Mouse (Mus musculus) frontal cortex, postnatal 14 days (tissue): ENCODE data around the gene Nup93.

Experiments
- DNase-seq, 2 experiments: peaks; one replicate each; pipeline ENCODE4 v3.0.0; 2022; ENCODE audit warnings: low spot score in 2 of 2

Nup93 gene

DNA sequence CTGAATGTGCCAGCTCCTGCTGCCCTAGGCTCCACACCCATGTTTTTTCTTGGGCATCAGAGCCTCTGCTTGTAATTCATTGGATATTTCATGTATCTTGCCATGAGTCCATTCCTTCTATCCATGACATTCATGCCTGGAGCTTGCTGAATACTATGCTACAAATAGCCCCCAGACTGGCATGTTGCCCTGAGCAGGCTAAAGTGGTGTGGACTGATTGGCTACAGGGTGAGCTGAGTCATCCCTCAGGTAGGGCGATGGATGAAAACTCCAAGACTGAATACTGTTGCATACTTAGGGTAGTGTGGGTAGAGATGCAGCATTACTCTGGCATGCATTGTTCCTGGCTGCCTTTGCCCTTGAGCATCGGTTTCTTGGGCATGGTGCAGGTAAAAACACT lies 102.9 kb downstream of the Nup93 start:
- no peak for DNase-seq

DNA sequence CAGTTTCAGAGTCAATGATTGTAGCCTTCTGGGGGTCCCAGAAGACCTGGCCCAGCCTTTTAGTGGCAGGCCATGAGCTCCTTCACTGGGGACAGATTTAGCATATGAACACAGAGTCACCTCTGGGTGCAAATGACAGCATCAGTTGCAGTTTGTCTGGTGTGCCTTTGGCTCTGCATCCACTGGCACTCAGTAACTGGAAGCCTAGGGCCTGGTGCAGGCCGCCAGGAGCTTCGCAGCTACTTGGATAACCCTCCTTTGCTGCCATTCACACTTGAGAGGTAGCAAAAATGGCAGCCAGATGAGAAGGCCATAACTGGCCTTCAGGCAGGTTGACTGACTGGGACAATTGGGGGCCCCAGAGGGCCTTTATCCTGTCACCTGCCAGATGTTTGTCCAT lies 103.3 kb downstream of the Nup93 start:
- no peak for DNase-seq

DNA sequence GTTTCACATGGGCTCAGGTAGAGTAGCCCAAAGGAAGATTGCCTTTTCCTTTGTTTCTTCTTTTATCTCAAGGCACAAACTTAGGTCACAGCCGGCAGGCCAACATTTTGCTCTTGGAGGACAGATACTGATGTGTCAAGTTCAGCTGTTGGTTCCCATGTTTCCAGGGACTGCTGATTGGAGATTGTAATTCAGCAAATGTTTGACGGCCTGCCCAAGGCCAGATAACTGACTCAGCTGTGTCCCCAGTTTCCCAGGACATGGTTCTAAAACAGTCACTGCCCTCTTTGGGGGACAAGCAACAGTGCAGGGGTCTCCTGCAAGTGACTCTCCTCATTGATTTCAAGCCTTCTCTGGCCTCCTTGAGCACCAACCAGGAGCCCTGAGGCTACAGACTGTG lies 105.7 kb downstream of the Nup93 start:
- DNase-seq = no peak

DNA sequence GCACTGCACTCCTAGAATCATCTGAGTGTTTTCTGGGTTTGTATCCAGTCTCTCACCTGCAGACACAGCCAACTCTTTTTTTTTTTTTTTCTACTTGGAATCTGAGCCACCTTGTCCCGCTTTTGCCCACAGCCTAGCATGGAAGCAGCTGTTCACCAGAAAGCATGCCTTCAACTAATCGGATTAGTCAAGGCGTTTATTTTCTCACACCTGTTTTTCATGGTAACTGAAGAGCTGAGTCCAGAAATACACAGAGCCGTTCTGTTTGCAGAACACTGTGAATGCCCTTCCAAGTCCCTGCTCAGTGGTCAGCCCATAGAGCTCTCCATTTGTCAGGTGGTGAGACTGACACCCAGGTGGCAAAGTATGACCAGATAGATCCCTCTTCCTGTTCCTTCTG lies 107.7 kb downstream of the Nup93 start:
- no peak for DNase-seq

DNA sequence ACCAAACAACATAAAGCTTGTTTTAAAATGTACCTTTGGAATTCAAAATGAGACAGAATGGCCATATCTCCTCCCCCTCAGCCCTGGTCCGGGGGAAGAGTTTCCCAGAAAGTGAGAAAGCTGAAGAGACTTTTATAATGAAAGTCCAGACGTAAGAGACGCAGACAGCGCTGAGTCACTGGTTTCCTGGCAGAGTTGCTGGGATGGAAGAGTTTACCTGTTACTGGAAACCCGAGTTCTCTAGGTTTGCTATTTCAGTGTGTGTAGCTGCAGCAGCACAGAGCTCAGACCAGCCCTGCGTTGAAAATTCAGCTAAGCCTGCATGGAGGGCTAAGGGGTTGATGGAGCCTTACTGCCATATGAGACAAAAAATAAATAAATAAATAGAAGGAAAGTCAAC lies 108.7 kb downstream of the Nup93 start:
- no peak for DNase-seq

DNA sequence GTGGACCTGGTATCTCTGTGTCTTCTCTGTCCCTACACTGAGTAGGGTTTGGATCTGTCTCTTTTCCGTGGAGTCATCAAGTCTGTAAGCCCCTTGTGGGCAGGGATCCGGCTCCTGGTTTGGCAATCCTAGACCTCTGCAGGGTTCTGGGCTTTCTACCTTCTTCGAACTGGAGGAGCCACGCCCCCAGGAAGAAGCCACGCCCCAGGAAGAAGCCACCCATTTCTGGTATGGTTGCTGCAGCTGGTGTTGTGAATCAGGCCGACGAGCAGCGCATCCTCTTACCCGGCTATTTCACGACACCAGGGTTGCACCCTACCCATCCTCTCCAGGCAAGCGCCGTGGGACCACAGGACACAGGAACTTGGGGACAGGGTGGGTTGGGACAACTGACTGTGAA lies 109.7 kb downstream of the Nup93 start:
- no peak for DNase-seq

DNA sequence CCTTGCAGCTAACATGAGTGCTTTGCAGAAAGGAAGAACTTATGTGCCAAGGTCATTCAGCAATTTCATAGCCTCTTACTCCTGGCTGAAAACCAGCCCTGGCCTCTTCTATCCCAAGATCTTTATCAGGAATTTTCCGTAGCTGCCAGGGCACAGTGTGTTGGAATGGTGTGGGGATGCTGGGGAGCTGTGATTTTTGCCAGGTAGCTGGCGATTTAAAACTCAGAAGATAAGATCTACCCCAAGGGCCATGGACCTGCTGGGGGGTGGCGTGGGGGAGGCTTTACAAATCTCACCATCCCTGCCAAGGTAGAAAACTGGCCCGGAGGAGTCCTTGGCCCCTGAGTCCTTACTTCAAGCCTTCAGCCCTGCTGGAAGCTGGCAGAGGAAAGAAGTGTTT lies 111.7 kb downstream of the Nup93 start:
- DNase-seq = no peak

DNA sequence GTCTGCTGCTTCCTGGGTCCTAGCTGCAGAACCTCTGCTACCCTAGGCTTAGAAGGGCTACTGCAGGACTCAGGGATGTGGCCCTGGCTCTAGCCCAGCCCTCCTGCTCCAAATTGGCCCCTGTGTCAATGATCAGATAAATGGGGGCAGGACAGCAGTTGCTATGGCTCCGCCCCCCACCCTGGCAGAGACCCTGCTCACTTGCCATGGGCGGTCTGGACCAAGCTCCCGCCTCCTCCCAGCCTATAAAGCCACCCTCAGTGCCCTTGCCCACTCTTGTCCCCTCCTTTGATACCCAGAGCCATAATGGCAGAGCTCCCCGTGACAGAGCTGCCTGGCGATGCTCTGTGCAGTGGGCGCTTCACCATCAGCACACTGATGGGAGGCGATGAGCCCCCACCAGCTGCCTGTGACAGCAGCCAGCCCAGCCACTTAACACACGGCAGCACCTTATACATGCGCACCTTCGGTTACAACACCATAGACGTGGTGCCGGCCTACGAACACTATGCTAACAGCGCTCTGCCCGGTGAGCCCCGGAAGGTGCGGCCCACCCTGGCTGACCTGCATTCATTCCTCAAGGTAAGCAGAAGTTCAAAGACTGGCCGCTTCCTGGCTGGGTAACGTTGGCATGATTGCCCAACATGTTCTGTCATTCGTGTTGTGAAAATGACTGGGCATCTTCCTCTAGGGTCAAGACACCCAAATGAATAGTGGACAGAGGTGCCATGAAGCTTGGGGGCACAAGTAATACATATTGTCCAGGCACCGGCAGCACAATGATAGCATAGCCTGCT lies 114.8 kb downstream of the Nup93 start, which contains the start of gene Slc12a3:
Gene Slc12a3, plus strand, starts transcription at position 270 of the 797 bp plus-strand sequence.
- no peak for DNase-seq

DNA sequence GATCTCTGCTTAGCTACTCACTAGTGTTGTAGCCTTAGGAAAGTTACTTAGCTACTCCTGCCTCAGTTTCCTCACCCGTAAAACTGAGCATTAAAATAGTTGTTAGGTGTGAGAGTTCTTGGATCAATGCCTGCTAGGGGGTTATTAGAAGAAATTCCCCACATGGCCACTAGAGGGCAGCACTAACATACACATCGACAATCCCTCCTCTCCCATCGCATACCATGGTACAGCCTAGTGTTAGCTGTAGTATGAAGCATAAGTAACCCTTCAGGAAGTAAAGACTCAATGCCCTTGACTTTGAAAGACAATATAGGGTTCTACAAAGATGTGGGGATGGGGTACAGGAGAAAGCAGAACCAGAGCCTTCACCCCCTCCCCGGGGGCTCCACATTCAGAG lies 116.4 kb downstream of the Nup93 start:
- DNase-seq = peak in 1 of 2 experiments; percentile 50

DNA sequence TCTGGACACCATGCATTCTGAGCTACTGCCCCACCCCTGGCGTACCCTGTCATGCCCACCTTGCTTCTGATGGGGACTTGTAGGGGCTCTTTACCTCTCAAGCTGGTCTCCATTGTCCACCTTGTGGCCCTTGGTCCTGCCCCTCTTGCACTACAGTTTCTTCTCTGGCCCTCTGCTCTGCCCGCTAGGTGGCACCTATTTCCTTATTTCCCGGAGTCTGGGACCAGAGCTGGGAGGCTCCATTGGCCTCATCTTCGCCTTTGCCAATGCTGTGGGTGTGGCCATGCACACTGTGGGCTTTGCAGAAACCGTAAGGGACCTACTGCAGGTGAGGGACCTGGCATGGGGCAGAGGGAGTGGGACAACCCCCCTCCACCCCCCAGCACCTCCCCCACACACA lies 119.0 kb downstream of the Nup93 start:
- DNase-seq = no peak

DNA sequence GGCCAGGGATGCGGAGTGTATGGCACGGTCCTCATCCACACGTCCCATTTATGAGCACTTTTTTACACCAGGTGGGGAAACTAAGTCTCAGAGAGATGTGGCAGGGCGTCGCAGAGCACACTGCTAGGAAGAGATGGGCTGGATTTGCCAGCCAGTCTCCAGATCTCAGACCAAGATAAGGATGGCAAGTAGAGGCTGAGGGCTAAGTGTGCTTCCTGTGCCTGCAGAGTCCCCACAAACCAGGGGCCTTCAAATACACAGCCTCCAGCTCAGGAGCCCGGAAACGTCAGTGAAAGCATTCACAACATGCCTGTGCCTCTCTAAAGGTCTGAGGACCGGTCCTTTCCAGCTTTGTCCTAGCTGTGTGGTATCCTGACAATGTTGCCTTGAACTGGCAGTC lies 123.2 kb downstream of the Nup93 start:
- DNase-seq = no peak

DNA sequence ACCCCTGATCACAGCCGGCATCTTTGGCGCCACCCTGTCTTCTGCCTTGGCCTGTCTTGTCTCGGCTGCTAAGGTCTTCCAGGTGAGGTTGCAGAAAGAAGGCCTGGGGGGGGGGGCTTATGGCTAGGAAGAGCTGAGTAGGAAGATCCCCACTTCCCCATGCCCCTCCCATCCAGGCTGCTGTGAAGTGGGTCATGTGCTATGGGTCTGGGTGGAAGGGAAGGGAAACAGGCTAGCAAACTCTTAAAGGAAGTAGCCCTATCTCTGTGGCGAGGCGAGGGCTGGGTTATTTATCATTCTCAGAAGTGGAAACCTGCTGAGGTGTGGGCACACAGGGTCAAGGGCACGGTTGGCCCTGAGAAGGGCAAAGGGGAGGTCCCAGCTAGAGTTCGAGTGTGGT lies 126.4 kb downstream of the Nup93 start:
- no peak for DNase-seq

DNA sequence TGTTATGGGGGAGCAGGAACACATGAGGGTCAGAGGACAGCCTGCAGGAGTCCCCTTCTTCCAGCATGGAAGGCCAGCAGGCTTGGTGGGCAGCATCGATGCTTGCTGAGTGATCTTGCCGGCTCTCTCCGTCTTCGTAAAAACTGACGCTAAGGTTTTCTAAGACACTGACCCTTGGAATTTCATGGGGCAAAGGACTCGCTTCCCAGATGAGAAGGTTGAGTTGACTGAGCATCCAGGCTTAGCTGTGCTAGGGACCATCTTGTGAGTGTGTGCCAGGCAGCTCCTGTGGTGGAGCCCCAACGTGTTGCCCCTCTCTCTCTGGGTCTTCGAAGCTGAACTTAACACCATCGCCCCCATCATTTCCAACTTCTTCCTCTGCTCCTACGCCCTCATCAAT lies 128.3 kb downstream of the Nup93 start:
- DNase-seq = no peak

DNA sequence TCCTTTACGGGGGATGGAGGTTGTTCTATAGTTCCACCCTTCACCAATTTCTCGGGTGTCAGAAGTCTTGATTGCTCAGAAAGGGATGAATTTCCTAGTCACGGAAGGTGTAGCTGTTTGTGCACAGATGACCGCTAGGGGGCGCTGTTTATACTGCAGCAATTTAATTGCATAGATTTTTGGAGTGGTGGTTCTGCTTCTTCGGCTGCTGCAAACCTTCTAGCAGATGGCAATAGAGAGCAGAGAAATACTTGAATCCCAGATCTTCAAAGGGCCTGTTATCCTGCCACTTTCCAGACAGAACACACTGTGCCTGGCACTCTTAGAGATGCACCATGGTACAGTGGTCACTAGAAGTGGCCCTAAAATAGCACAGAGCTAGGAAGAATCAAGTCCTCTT lies 128.9 kb downstream of the Nup93 start:
- peak; percentile 64 to 76 for DNase-seq

DNA sequence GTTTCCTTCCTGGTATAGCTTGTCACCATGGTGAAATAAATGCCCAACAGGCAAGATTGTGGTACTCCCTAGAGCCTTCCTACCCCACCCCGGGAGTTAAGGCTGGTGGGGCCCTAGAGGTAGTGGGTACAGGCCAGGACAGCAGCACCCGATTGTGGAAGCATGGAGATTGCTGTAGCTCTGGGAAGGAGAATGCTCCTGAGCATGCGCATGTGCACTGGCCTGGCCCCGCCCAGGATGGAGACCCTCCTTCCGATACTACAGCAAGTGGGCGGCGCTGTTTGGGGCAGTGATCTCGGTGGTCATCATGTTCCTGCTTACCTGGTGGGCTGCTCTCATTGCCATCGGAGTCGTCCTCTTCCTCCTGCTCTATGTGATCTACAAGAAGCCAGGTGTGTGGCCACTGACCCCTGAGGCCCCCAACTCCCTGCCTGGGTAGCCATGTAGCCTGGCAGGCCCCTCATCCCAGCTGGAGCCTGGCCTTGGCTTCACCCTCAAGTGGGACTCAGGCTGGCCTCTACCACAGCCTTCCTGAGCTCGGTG lies 129.5 kb downstream of the Nup93 start:
- no peak for DNase-seq

DNA sequence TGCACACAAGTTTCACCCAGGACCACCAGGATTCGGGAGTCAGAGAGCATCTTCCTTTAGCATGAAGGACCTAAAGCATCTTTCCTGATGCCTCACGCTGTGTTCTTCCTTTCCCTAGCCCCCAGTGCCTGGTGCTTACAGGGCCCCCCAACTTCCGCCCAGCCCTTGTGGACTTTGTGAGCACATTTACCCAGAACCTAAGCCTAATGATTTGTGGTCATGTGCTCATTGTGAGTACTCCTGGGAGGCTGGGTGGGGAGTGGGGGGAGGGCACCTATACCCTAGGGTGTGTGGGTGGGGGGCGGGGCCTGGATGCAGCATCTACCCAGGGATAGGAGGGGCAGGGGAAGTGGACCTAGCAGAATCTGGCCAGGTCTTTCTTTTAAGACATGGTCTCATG lies 131.3 kb downstream of the Nup93 start:
- no peak for DNase-seq

DNA sequence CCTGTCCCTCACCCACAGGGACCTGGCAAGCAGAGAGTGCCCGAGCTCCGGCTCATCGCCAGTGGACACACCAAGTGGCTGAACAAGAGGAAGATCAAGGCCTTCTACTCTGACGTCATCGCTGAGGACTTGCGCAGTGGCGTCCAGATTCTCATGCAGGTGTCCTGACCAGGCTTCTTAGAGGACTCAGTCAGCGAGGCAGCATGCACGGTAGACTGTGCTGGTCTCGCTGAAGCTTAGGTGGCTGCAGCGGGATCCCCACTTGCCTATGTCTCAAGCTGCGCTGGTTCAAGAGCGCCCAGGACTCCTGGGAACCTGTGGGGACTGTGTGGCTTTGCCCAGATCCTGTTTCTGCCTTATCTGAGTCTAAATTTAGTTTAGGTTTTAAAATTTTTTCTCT lies 131.9 kb downstream of the Nup93 start:
- no peak for DNase-seq

DNA sequence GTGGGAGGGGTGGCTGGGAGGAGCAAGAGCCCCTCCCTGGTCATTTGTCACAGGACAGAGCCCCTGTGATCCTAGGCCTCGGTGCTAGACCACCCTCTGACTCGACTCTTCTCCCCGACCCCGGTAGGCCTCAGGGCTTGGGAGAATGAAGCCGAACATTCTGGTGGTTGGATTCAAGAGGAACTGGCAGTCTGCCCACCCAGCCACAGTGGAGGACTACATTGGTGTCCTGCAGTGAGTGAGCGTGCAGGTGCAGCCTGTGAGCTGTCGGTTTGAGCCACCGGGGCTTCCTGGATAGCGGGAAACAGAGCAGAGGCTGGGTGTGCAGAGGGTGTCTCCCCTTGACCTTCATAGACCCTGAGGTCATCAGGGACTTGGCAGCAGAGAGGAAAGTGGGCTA lies 134.1 kb downstream of the Nup93 start:
- DNase-seq = no peak

DNA sequence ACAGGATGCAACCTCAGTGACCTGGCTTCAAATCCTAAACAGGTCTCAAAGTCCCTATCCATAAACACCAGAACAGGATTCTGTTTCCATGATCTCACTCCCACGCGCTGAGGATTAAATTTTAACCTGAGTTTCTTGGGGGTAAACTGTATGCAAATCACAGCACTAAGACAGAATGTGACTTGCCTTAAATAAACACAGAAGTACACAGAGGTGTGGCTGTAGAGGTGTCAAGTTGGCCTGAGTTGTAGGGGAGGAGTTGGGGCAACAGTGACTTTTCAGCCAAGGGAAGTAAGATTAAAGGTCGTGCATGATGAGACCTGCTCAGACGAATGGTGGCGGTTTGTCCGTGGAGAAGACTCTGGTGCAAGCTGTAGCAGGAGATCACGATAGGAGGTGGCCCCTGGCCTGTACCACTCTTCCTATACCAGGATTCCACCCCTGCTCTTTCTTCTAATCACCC lies 139.7 kb downstream of the Nup93 start:
- no peak for DNase-seq

DNA sequence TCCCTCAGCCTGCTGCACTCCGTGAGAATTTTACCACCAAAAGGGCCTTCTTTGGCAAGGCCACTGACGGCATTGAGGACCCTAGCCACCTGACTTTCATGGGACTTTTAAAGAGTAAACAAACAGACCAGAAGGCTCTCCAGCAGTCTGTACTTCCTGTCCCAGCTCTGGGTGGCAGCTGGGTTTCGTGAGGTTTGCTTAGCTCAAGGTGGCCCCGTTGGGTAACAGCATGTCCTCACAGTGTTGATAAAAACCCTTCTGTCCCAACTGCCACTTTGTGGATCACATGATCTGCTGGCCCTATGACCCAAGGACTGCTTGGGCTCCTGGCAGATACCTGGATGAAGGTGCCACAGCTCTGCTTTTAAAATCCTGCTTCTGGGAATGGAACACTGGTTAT lies 140.2 kb downstream of the Nup93 start:
- DNase-seq = no peak

DNA sequence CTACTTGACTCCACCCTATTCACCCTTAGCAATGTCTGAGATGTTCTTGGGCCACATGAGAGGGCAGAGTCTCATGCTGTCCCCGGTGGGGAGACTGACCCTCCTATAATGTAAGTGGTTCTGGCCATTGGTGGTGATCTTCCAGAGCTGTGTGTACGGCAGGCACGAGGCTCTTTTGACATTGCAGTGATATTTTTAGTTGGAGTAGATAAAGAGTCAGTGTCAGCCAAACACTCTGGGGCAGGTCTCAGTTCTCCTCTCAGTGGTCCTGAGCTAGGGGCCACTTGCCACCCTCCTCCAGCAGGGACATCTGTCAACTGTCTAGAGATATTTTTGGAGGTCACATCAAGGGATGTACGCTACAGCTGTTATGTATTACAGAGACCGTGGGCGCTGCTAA lies 142.9 kb downstream of the Nup93 start:
- DNase-seq = no peak

DNA sequence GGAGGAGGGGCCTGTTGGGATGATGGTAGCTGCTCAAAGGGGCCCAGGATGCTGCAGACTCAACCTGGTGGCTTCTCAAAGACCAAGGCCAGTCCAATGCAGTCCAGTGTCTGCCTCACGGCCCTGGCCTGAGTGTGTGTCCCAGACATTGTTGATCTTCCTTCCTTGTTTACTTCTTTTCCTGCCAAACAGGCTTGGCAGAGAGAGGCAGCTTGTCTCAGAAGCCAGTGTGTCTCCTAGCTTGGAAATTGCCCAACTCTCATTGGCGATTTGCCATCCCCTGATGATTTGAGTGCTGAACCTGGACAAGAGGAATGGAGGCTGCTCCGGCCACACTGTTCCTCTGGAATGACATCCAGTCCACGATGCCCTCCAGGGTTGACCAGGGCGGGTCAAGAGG lies 144.2 kb downstream of the Nup93 start:
- peak; percentile 40 to 46 for DNase-seq

DNA sequence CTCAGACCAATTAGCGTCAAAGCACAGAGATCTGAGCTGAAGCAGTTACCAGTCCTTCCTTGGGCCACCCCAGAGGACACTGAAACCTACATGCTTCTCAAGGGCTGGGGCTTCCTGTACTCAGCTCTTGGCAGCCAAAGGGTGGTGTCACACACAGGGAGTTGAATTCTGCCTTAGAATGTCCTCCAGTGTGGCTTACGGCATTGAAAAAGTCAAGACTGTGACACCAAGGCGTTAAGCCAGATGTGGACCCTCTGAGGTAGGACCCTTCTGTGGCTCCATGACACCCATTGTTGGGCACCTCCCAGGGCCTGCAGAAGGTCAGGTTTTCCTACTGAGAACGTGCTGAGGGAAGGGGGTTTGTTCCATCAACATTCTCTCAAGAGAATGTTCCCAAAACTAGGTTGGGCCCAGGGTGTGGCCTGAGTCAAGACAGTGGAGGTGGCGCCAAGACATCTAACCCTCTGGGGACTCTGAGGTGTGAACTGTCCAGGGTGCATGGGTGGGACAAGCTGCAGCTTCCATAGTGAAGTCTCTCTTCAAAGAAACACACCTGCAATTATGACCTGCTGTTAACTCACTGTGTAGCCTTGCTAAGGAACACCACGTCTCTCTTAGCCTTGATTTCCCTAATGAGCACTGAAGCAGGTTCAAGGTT lies 147.5 kb downstream of the Nup93 start:
- no peak for DNase-seq
